Mouse (Mus musculus) heart, postnatal 0 days (tissue): ENCODE measurements around the gene Mus81. TPM values are rescaled to one million over a fixed set of nuclear protein-coding genes. Genes with fewer than 3 reads are reported as not detected.
"Not testable (repeated sequence)": the region's sequence is repeated elsewhere in the genome, so short reads cannot be mapped to it uniquely, and the experiment has no call there.

ENCODE experiments used
- ATAC-seq: fragments of 200-750 bp; cut with Nextera tagmentation; 2 replicates; pipeline ENCODE4 v1.8.0; 2017; ENCODE audit warnings: low read depth, moderate number of reproducible peaks, moderate library complexity; ENCODE audit not compliant: insufficient read depth
- DNase-seq: peaks from one replicate; pipeline ENCODE4 v3.0.0-alpha.2; 2016; ENCODE audit warnings: low spot score
- H3K27ac ChIP-seq: fragments of 300-500 bp; sonication (generic); 2 replicates; pipeline ENCODE4 v1.5.1; 2014; ENCODE audit warnings: low read depth, mild to moderate bottlenecking
- H3K27me3 ChIP-seq: fragments of 300-500 bp; sonication (generic); 2 replicates; pipeline ENCODE4 v1.6.1; 2014; ENCODE audit warnings: low read length, mixed read lengths; ENCODE audit not compliant: control insufficient read depth, insufficient read depth
- H3K36me3 ChIP-seq: fragments of 300-500 bp; sonication (generic); replicated peaks from 2 replicates; pipeline ENCODE4 v1.6.1; 2014; ENCODE audit warnings: low read length, mixed read lengths; ENCODE audit not compliant: control insufficient read depth, insufficient read depth
- H3K4me1 ChIP-seq: fragments of 300-500 bp; sonication (generic); 2 replicates; pipeline ENCODE4 v1.6.1; 2014; ENCODE audit warnings: antibody characterized with exemption; ENCODE audit not compliant: control insufficient read depth, insufficient read depth
- H3K4me2 ChIP-seq: fragments of 300-500 bp; sonication (generic); 2 replicates; pipeline ENCODE4 v1.6.1; 2014; ENCODE audit warnings: low read depth, mild to moderate bottlenecking, low read length, moderate library complexity
- H3K4me3 ChIP-seq: fragments of 300-500 bp; sonication (generic); 2 replicates; pipeline ENCODE4 v1.5.1; 2014; ENCODE audit warnings: low read depth, low read length
- H3K9ac ChIP-seq: fragments of 300-500 bp; sonication (generic); replicated peaks from 2 replicates; pipeline ENCODE4 v1.6.1; 2014; ENCODE audit warnings: low read depth, low read length, mixed read lengths
- H3K9me3 ChIP-seq: fragments of 300-500 bp; sonication (generic); replicated peaks from 2 replicates; pipeline ENCODE4 v1.6.1; 2016; ENCODE audit warnings: low read length; ENCODE audit not compliant: control insufficient read depth
- CTCF ChIP-seq: IDR thresholded peaks from 2 replicates; pipeline ENCODE4 v1.5.1; 2016; ENCODE audit warnings: antibody characterized with exemption, control low read depth, low read depth
- EP300 ChIP-seq: IDR thresholded peaks from 2 replicates; pipeline ENCODE4 v1.6.1; 2016; ENCODE audit warnings: antibody characterized with exemption, low read depth
- WGBS: fragments of 180-500 bp; shearing (Covaris S2); extraction: QIAGEN DNeasy Blood & Tissue Kit; methylation state at CpG from one replicate; pipeline ENCODE4 v1.1.7; 2014; 5-methylcytosine and 5-hydroxymethylcytosine counted together
- polyA plus RNA-seq: library from polyadenylated mRNA; unstranded; fragments of >200 nt; fragmentation: Nextera tagmentation; extraction: Ambion mirVana; gene quantifications from 2 replicates; pipeline ENCODE4 v1.2.1, GENCODE M21; 2015
- total RNA-seq: library from RNA; depleted of rRNA; stranded (reverse); fragments of >200 nt; gene quantifications from 2 replicates; pipeline ENCODE4 v1.2.3, GENCODE M21; 2014; ENCODE audit warnings: low replicate concordance

The Mus81 gene
- total and polyA plus RNA-seq, 2 experiments from 2014 or later, result 36.8 to 45.8 TPM

DNA sequence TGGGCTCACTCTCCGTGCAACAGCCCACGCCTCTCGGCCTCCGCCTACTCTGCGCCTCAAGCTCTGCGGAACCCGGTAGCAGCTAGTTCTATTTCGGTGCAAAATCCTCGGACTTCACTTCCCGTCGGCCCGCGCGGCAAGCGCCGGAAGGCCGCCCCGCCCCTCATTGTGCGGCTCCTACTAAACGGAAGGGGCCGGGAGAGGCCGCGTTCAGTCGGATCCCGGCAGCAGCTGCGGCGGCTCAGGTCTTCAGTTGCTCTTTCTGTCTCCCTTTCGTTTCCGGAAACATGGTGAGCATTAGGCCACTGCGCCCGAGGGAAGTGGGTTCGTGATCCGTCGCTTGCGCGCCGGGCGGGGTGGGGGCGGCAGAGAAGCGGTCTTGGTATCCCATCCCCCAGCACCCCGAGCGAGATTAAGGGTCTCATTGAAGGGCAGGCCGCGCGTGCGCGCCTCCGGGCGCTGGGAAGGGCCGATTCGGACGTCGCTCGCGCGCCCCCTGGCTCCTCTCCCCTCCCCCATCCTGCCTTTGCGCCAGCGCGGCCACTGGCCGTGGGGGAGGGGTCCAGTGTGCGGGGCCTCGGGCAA lies 2.2 kb upstream of the Mus81 start, which contains the start of gene Cfl1:
Gene Cfl1 (plus strand): TSS at position 143 of the 585 bp plus-strand sequence.
- Histone ChIP-seq H3K27me3 (no peaks in the 10 kb centered on the region), H3K9me3 (no peaks in the 10 kb centered on the region), H3K27ac (peak within 1 kb of the TSS; percentile 100), H3K4me1 (peaks cover 17% of the 10 kb centered on the region; the same call in 1 of the 2 replicates), H3K36me3 (peaks cover 40% of the 10 kb centered on the region), H3K4me3 (peak within 1 kb of the TSS; percentile 98), H3K9ac (peak within 1 kb of the TSS; percentile 95), H3K4me2 (peak within 1 kb of the TSS; percentile 77)
- TF ChIP-seq EP300 (peak; percentile 79; the same call in 1 of the 2 replicates), CTCF (no peak; the same call in 1 of the 2 replicates)
- DNase-seq, result peak; percentile 96
- peak; percentile 62 for ATAC-seq
- under 1% methylated on average over 61 of the region's 62 CpGs for WGBS

- not testable (repeated sequence) for DNase-seq, H3K4me3 ChIP-seq, H3K27me3 ChIP-seq, ATAC-seq, H3K9me3 ChIP-seq, H3K9ac ChIP-seq
- H3K27ac ChIP-seq, result peak overlapping the region; percentile 100
- peaks cover 17% of the 10 kb centered on the region; the same call in 1 of the 2 replicates for H3K4me1 ChIP-seq
- peaks cover 42% of the 10 kb centered on the region for H3K36me3 ChIP-seq
- peak overlapping the region; percentile 77 for H3K4me2 ChIP-seq
- 42% methylated on average over 10 of the region's 10 CpGs for WGBS
Observed at GRCm38 (mm10) chr19:5489721-5490120, 1.5 kb upstream of the Mus81 start.

GRCm38 (mm10) chr19:5488878-5489571 lies 823 bp upstream of the Mus81 start:
- peak overlapping the region; percentile 100 for H3K27ac ChIP-seq
- H3K36me3 ChIP-seq, result peaks cover 42% of the 10 kb centered on the region
- peak overlapping the region; percentile 63 for H3K9ac ChIP-seq
- H3K4me3 ChIP-seq, result peak overlapping the region; percentile 59
- peak; percentile 54 for TF ChIP-seq EP300
- TF ChIP-seq CTCF, result peak; percentile 27
- DNase-seq, result peak; percentile 98
- H3K9me3 ChIP-seq, result no peaks in the 10 kb centered on the region
- ATAC-seq, result peak; percentile 77
- H3K4me2 ChIP-seq, result peak overlapping the region; percentile 72
- under 1% methylated on average over 26 of the region's 26 CpGs for WGBS
- peaks cover 17% of the 10 kb centered on the region; the same call in 1 of the 2 replicates for H3K4me1 ChIP-seq
- no peaks in the 10 kb centered on the region for H3K27me3 ChIP-seq

DNA sequence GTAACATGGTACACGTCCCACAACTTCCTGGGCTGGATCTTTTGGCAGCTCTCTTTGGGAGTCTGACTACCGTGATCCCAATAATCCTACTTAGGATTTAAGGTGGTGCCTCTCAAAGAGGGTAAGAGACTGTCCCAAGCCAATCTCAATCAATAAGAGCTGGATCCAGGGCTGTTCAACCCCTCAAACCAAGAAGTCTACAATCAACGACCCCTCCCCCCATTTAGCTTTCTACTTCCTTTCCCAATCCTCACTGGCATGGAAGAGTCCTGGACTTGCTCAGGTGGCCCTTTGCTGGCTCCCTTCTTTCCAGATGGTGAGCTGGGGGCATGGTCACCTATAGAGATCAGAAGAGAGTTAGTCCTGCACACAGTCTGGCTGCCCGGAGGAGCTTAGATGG lies 1.4 kb downstream of the Mus81 start:
- Histone ChIP-seq H3K9ac (no peak overlapping the region), H3K9me3 (no peaks in the 10 kb centered on the region), H3K27me3 (no peaks in the 10 kb centered on the region), H3K4me3 (no peak overlapping the region), H3K36me3 (peaks cover 47% of the 10 kb centered on the region), H3K4me2 (no peak overlapping the region), H3K27ac (no peak overlapping the region), H3K4me1 (peaks cover 13% of the 10 kb centered on the region; the same call in 1 of the 2 replicates)
- DNase-seq, result no peak
- TF ChIP-seq CTCF, result no peak
- TF ChIP-seq EP300, result no peak
- ATAC-seq, result no peak
- WGBS, result 80% methylated on average over 4 of the region's 4 CpGs

DNA sequence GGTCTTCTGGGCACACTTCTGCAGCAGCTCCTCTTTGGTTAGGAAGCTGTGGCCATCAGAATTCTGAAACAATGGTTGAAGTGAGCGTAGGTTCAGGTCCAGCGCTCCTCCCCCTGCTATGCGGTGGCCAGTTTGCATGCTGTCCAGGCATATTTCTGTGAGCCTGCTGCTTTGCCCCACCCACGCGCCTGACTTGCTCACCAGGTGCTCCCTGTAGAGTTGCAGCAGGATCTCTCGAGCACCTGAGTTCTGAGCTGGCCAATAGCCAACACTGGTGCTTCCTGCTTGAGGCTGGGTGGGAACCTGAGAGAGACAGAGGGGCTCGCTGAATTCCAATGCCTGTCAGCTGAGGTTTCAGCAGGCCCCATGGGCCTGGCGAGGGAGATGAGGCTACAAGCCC lies 1.9 kb downstream of the Mus81 start:
- H3K4me2 ChIP-seq, result no peak overlapping the region
- H3K27ac ChIP-seq, result no peak overlapping the region

More for the DNA sequence above, 1.9 kb downstream of the Mus81 start:
- TF ChIP-seq CTCF (no peak), EP300 (no peak)
- DNase-seq (no peak), ATAC-seq (no peak)
- 76% methylated on average over 8 of the region's 8 CpGs for WGBS
- Histone ChIP-seq H3K4me3 (no peak overlapping the region), H3K27me3 (no peaks in the 10 kb centered on the region), H3K9me3 (no peaks in the 10 kb centered on the region), H3K4me1 (peaks cover 12% of the 10 kb centered on the region; the same call in 1 of the 2 replicates), H3K36me3 (peaks cover 52% of the 10 kb centered on the region), H3K9ac (no peak overlapping the region)
